Mouse (Mus musculus) brain, embryonic 18.5 days (tissue): Measurements from ENCODE around the gene Ubxn6.
A peak's percentile ranks its signal among the peaks of the same experiment; 100 is the strongest.
"Not testable (repeated sequence)": the region's sequence is repeated elsewhere in the genome, so short reads cannot be mapped to it uniquely, and the experiment has no call there.

ENCODE experiments used
- DNase-seq: peaks from one replicate; pipeline ENCODE4 v3.0.0-alpha.2; 2012; ENCODE audit warnings: low read depth, low spot score

Ubxn6 gene

DNA sequence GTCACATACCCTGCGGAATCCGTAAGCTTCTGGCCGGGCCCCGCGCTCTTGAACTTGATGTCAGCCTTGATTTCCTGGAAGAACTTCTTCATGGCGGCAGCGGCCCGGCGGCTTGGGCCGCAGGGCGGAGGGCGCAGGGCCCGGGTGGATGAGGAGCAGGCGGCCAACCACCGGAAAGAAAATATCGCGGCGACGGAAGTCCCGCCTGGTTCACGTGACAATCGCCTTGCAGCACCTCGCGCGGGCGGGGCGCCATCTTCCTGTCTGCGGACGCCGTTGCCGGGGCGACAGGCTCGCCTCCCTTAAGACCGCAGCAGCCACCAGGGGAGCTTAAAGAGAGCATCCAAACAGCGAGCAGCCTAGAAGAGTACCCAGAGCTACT lies at the start of gene Ubxn6:
Gene Ubxn6 (minus strand): TSS at position 202 of the 382 bp plus-strand sequence.
- peak; percentile 87 for DNase-seq

GRCm38 (mm10) chr17:56123681-56124340 lies 49.0 kb upstream of the Ubxn6 start:
- DNase-seq: no peak

DNA sequence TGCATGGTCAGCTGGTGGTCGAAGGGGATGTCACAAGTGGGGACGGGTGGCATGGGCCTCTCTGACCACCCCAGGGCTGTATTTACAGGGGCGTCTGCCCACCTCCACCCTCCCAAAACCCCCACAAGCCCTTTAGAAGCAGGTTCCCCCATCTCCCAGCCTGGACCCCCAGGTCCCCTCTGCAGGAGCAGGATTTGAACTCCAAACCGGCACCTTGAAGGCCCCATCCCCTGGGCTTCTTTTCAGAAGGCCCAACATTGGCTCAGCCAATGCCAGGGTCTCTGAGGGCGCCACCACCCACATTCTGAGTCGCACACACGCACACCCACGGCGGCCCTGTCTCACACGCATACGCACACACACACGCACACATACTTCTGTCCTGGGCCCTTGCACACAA lies 48.3 kb upstream of the Ubxn6 start:
- no peak for DNase-seq

DNA sequence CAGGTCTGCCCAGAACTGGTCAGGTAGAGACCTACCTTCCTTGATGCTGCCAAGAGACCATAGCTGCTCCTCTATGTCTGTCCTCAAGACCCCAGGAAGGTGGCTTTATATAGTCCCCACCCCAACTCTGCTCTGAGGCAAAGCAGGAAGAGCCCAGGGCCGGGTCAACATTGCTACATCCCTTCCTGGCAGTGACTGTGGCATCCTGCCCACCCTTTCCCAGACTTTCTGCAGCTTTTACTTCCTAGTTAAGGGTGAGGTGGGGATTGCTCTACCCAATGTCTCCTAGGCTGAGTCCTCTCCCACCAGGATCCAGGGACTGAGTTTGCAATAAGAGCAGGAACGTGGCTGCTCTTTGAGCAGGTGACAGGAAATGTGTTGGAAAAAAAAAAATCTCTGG lies 47.0 kb upstream of the Ubxn6 start, which contains the start of gene Lrg1:
Gene Lrg1 (minus strand): TSS at position 176 of the 400 bp plus-strand sequence.
- no peak for DNase-seq

- no peak for DNase-seq
These were observed 45.4 kb upstream of the Ubxn6 start for GRCm38 (mm10) chr17:56119981-56120880.

DNA sequence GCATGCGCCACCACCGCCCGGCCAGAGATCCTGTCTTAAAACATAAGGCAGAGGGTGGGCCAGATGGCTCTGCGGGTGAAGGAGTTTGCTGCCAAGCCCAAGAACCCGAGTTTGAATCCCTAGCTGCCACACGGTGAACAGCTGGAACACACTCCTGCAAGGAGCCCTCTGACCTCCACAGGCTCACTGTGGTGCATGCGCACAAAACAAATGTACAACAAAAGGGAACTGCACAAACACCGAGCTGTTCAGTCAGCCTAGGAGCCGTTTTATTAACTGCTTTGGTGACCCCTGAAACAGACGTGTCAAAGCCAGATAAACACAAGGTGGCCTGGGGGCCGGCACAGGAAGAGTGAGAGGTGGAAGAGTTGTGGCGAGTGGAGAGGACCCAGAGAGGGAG lies 44.6 kb upstream of the Ubxn6 start:
- DNase-seq: no peak

- no peak for DNase-seq
These were observed 42.5 kb upstream of the Ubxn6 start, which contains the start of gene Plin5 for GRCm38 (mm10) chr17:56117251-56117710. Gene Plin5, minus strand, starts transcription at chr17:56117596.

DNA sequence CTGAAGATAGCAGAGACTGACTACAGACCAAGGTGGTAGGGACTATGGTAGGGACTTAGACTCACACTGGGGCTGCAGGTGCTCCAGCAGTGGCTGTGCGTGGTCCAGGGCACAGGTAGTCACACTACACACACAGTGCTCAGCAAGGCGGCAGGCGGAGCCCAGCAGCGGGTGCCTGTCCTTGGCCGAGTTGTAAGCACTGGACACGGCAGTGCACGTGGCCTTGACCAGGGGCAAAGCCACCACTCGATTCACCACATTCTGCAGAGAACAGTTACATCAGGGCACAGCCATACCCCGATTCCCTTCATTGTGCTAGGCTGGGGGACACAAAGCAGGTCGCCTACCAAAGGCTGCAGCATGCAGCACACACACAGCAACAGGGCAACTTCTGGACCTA lies 41.4 kb upstream of the Ubxn6 start:
- no peak for DNase-seq

DNA sequence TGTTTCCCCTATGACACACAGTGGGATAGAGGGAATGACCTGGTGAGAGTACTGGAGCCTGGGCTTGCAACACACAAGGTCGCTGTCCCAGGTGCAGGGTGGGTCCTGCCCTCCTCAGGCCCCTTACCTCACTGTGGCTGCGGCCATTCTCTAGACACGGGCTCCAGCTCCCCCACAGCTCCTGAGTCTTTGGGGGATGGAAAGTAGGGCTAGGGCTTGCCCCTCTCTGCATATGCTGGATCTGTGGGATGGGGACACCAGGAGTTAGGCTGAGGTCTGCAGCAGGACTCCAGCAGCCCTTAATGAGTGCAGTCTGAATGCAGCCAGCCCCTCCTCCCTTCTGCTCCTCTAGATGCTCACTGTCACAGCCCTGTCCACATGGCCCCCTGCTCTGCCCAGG lies 37.9 kb upstream of the Ubxn6 start:
- no peak for DNase-seq

DNA sequence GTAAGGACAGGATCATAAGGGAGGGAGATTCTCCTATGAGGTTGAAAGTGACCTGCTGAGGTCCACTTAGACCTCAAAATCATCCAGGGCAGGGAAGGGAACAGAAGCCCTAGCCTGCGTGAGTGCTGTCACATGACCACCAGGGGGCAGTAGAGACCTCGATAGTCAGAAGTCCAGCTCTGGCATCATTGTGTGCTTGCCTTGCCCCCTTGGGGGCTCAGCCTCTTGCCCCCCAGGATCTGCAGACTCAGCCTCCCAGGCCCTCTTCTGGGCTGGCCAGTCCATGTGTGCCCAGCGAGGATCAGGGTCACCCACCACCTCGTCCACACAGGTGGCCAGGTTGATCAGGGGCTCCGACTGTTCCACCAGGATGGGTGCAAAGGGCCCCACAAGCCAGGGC lies 37.0 kb upstream of the Ubxn6 start:
- no peak for DNase-seq

DNA sequence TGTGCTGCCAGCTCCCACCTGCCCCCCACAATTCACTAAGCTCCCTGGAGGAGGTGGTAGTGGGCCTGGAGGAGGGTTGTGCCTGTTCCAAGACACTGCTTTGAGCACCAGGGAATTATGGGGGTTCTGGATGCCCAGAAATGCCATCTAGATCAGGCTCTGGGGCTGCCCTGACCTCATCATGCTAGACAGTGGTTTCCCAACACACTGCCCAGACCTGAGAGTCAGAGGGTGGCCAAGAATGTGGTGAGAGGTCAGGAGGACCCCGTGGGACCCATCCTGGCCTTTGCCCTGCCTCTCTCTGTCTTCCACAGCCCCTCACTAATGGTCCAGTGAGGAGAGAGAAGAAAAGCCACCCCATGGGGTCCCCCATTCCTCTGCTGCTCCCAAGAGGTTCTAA lies 36.2 kb upstream of the Ubxn6 start:
- DNase-seq: no peak

DNA sequence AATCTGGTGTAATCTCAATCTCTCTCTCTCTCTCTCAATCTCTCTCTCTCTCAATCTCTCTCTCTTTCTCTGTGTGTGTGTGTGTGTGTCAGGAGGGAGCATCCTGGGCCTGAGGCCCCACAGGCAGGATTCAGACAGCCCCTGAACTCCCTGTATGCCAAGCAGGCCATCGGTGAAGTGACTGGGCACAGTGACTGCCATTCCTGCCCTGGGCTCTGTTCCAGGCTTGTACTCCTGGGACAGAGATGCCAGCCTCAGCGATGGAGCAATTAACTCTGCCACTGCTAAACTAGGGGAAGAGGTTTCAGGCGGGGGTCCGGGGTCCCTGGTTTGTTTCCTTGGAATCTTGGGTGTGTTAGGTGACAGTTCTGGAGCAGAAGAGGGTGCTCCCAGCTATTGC lies 35.7 kb upstream of the Ubxn6 start:
- DNase-seq: no peak

DNA sequence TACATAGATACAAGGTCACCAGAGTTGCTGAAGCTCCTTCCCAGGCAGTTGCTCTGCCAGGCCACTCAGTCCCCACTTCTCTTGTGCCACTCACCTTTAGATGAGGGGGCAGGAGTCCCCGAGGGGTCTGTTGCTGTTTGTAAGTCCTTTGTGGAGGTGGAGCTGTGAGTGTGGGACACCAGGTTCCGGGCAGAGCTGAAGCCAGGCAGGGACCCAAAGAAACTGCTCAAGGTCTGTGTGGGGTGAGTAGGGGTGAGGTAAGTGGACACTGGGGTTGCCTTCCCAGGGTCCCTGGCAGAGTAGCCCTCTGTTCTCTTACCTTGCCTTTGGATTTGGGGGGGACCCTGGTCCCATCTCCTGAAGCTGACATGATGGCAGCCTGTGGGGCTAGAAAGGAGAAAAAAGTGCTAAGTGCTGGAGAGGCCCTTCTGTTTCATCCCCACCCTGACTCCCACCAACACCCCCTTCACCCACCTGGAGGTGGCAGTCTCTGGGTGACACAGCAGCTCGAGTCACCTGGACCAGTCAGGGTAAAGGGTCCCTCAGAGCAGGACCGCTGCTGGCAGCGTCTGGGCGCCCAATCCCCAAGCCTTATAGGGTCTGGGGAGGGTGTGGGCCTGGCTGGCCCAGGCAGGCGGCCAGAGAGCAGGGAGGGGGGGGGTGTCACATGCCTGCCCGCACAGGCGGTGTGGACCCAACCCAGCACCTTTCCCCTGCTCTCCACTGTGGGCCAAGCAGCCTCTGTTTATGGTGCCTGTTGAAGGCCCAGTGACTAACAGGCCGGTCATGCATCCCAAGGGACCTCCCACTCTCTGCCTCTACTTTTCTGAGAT lies 34.6 kb upstream of the Ubxn6 start, which contains the start of gene Plin4:
Gene Plin4 (minus strand): TSS at position 585 of the 833 bp plus-strand sequence.
- DNase-seq: no peak

GRCm38 (mm10) chr17:56108334-56109044 lies 33.7 kb upstream of the Ubxn6 start:
- no peak for DNase-seq

GRCm38 (mm10) chr17:56107736-56108135 lies 32.9 kb upstream of the Ubxn6 start:
- no peak for DNase-seq

GRCm38 (mm10) chr17:56106981-56107380 lies 32.2 kb upstream of the Ubxn6 start:
- no peak for DNase-seq

DNA sequence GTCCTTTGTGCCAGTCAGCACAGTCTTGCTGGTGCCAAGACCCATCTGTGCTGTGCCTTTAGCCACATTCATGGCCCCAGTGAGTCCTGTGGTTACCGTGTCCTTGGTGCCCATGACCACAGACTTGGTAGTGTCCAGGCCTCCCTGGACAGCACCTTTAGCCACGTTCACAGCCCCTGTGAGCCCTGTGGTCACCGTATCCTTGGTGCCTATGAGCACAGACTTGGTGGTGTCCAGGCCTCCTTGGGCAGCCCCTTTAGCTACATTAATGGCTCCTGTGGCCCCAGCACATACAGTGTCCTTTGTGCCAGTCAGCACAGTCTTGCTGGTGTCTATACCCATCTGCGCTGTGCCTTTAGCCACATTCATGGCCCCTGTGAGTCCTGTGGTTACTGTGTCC lies 31.6 kb upstream of the Ubxn6 start:
- not testable (repeated sequence) for DNase-seq

GRCm38 (mm10) chr17:56104821-56105220 lies 30.0 kb upstream of the Ubxn6 start:
- DNase-seq: not testable (repeated sequence)

DNA sequence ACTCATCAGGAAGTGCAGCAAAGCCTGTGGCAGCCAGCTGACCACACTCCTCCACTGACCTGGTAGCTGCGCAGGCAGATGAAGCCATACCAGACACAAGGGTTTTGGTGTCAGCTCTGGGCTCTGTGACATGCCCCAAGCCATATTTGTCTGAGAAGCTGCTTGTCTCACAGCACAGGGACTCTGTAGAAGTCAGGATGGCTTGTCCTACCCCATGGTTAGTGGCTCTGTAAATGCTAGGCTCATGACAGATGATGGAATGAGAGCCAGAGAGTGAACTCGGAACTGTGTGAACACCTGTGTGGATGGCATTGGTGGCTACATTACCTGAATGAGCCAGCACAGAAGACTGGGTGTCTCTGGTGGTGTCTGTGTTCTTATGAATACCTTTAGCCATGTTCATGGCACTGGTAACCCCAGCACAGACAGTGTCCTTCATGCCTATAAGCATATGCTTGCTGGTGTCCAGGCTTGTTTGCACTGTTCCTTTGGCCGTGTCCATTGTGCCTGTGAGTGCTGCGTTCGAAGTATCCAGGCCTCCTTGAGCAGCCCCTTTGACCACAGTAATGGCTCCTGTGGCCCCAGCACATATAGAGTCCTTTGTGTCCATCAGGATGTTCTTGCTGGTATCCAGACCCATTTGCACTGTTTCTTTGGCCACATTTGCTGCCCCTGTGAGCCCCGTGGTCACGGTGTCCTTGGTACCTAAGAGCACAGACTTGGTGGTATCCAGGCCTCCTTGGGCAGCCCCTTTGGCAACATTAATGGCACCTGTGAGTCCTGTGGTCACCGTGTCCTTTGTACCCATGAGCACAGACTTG lies 28.8 kb upstream of the Ubxn6 start:
- no peak for DNase-seq

DNA sequence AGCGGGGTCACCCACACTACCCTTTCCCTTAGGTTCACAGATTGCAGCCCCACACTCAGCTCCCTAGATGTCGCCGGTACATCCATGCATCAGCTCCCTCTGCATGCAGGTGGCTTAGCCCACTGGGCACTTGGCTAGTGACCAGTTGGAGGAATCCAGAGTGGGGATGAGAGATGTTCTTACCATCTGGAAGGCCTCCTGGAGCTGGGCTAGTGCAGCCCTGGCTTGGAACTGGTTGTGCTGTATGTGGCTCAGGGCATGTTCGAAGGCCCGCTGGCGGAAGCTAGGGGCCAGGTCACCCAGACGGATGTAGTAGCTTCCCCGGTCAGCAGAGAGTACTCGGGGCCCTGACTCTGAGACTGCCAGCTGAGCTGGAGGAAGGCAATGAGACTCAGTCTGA lies 28.1 kb upstream of the Ubxn6 start:
- DNase-seq: no peak
